Mouse (Mus musculus) layer of hippocampus, adult 11-12 months (tissue): Measurements from ENCODE around the gene Dnaic2.
A peak's percentile ranks its signal among the peaks of the same experiment; 100 is the strongest.

Experiments
- DNase-seq: peaks from one replicate; pipeline ENCODE4 v3.0.0; 2022; ENCODE audit warnings: low spot score

Gene Dnaic2

DNA sequence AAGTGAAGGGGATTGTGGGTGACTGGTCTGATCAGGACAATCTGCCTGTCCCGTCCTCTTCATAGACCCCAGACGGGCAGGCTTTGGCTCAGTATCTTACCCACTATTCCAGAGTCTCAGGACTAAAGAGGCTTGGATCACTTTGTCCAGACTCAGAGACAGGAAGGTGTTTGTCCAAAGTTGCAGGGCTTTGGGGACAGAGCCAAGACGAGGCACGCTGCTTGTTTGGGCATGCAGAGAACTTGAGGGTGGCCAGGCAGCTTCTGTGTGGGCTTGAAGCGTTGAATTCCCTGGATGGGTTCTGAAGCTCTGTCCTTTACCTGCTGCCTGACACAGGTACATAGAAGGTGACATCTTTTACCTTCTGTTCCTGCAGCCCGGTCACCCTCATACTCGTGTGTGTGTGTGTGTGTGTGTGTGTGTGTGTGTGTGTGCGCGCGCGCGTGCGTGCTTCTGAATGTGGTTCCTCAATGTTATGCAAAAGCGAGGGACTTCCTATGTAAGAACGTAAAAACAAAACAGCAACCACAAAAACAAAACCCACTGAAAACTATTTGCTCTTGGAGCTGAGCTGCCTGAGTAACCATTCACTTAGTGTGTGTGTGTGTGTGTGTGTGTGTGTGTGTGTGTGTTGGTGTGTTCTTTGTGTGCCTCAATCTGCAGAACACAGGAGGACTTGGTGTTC is 24.8 kb upstream of the Dnaic2 start:
- DNase-seq: no peak

DNA sequence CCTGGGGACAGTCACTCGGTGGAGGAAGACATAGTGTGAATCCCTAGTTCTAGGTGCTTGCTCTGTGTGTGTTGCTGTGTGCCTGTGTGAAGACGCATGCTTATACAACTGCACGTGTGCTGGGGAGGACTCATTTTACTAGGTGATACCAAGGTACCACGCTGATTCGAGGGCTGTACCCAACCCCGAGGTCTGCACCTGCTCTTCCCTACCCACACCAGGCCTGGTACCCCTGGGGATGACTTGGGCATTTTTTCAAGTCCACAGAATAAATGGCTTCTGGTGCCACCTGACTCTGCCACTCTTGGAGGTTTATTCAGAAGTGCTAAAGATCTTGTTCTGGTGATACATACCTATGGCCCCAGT is 24.2 kb upstream of the Dnaic2 start:
- DNase-seq: no peak

DNA sequence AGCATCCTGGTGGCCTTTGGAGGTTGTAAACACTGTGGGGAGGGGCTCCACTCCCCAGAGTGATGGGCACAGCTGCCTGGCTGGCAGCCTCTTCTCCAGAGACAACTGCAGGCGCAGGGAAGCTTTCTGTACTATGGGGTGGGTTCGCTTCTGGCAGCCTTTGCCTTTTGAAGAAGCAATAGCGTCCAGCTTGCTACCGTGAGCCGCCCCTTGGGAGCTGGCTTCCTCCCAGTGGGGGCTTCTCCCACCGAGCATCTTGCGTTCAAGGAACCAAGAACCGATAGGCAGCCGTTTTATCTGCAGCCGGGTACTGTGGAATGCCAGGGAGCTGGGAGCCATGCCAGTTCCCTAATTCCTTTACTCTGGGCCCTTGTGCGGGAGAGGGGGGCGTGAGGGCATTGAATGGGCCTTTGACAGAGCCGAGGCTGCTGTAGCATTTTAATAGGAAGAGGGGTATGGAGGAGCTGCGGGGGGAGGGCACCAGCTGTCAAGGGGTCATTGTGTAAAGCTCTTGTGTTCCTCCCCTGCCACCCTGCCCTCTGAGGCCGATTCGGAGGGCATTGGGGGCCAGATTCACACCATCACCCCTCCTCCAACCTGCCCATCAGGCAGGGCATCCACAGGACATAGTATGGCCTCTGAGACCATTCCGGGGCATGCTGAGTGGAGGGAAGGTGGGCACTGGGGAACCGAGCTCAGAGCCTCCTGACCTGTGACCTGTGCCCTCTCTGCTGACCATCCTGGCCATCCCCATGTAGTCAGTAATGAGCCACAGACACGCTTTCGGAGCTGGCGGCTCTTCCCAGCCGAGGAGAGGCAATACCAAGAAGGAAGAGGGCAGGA is 22.9 kb upstream of the Dnaic2 start:
- peak; percentile 85 for DNase-seq

DNA sequence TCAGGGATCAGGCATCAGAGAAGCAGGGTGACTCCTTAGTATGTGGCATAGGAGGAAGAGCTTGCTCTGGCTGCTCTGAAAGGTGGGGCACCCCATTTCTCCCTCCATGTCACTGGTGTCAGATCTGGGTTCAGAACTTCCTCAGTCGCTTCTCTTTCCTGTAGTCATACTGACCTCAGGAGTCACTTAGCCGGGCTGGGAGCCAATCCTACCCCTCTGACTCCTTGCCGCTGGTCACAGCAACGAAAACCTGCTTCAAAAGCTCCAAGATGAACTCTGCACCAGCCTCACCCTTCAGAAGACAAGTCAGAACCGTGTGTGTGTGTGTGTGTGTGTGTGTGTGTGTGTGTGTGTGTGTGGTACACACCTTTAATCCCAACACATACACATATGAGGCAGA is 20.9 kb upstream of the Dnaic2 start:
- DNase-seq: no peak

DNA sequence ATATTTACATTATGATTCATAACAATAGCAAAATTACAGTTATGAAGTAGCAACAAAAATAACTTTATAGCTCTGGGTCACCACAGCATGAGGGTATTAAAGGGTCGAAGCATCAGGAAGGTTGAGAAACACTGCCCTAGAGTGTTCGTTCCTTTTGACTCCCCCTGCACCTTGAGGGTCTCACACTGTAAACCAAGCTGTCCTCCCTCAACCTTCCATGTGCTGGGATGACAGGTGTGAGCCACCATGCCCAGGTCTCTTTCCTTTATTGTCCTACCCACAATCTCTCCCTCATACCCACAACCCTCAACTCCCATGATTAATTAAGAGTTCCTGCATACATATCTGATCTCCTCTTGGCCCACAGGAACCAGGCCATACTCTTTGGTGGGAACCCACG is 15.8 kb upstream of the Dnaic2 start:
- DNase-seq: no peak

DNA sequence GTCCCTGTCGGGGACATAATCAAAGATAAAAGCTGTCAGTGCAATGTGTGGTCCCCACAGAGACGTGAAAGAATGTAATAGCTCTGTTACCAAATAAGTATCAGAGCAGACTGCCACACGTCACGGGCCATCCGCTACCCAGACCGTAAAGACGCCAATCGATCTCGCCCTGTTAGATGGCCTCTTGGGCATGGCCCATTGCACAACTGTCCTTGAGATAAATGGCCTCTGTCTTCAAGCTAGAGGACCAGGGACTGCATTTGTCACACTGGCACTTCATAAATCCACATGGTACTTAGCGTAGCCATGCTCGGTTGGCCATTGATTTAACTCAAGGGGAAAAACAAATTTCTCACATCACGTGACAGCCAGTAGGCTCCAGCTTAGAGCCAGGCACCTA is 15.3 kb upstream of the Dnaic2 start:
- no peak for DNase-seq

DNA sequence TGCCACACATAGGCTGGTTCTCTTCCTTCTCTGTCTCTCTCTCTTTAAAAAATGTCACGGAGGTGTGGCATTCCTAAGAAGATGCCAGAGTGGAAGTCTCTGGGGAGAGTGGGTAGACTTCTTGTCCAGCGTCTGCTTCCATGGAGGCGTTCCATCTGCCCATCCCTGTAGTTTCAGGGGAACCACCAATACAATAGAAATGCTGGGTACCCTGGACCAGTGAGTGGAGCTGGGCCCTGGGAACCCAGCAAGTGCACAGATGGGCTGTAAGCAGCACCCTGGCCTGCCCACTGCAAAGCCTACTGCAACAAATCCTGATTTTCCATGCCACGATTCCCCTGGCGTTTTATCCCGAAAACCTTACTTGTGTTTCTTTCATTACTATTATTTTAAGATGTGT is 12.7 kb upstream of the Dnaic2 start:
- DNase-seq: peak; percentile 48

DNA sequence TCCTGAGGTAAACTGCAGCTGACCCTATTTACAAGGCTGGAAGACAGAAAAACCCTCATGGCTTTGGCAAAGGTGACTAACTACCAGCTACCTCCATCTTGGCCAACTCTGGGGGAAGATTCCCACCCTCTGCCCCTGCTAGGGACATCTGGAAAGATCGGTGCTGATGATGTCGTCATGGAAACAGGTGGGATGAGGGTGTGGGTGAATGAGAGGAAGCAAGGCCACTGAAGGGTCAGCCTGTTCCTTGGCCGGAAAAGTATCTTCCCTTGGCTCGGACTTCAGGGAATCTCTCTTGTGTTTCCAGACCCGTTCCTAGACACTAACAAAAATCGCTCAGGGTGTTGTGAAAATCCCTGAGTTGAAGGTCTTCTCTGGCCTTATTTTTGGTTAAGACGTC is 11.7 kb upstream of the Dnaic2 start:
- DNase-seq: no peak

DNA sequence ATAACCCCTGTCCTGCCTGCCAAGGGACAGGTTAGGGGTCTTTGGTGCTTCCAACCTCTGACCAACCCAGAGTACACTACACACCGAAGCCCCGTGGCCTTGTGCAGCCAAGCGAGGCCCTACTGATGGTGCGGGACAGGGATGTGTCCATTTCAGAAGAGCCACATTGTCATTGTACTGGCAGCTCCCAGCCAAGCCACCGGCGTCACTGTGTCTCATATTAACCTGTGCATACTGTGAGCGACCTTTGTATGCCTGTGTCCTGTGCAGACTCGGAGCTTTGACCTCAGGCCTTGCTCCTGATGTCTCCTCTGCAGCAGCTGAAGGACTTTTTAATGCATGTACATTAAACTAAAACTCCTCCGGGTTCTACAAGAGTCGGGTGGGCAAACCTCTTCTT is 6.7 kb upstream of the Dnaic2 start:
- no peak for DNase-seq

DNA sequence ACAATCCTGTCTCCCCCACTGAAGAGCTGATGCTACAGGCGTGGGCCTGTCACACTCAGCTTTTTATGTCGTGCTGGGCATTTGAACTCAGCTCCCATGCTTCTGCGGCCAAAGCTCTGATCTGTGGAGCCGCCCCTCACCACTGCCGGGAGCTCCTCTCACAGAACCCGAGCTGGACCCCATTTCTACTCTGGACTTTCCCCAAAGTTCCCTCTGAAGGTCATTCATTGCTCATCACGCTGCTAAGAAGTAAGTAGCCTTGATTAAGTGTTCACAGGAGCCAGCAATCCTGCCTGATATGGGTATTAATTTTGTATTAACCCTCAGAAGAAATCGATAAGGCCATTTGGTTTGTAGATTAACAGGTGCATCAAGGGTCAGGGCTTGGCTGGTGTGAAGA is 4.8 kb upstream of the Dnaic2 start:
- DNase-seq: no peak

DNA sequence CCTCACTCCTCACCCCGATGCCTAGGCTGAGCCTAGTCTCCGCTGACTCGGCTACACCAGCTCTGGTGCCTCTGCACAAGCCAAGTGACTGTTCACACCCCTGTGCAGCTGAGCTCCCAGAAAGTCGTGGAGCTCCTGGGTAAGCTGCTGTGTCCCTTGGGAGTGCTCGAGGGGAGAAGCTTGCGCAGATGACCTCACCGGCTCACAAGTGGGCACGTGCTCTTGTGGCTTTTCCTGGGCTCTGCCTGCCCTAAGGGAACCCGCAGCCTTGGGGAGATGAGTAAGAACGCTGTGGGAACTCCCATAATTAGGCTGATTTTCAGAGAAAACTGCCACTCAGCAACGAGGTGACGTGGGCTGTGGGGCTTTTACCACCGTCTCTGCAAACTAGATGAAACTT is 4.2 kb upstream of the Dnaic2 start:
- DNase-seq: no peak

DNA sequence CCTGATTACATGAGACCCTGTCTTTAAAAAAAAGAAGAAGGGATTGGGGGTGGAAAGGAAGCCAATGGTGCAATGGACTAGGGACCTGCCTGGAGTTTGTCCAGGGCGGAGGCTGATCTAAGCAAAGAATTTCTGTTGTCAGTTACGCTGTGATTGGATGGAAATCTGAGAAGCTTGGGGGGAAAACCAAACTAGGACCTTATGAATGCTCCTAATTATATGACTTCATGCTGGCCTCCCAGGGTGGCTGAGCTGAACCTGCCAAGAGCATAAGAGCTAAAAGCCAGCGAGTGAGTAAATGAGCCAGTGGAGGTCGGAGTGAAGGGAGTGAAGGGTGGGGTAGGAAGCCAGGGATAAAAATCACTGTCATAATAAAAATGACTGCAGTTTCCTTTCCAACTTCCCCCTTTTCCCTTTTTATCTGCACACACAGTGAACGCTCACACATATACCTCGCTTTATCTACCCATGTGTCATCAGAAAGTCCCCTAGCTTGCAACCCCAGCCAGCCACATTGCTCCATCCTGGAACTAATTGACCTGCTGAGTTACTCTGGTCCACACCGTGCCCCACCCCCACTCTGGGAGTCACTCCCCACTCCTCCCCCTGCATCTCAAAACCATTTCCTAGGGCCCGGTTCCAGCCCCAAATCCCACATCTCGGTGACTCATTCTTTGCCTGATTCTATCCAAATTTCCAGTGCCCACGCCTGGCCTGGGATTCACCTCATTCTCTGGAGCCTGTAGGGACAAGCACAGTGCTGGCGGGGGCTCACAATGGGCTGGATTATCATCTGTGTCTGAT is 2.2 kb upstream of the Dnaic2 start:
- no peak for DNase-seq

DNA sequence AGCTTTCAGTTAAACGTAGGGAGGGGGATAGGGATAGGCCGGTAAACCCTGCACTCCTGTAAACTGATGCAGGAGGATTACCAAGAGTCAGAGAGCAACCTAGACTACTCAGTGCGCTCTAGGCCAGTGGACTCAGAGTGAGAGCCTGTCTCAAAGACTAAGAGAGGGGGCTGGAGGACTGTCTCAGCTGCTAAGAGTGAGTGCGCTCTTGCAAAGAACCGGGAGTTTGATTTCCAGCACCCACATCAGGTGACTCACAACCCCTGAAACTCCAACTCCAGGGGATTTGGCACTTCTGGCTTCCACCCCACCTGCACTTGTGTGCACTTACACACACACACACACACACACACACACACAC is 598 bp downstream of the Dnaic2 start:
- DNase-seq: no peak

DNA sequence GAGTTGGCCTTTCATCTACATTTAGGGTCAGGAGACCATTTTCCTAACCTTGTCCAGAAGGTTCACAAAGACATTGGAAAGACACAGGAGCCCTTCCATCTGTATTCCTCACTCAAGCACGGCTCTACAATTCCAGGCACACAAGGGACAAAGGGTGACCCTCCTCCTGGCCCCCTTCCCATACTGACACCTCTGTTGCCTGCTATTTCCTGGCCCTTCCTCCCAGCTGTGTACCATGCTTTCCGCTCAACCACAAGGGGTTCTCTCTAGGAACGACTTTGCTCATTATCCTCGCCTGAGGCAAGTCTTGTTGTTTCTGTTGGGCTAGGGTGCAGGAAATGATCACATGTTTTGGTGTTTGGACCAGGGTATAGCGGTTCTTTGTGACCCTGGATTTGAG is 1.1 kb downstream of the Dnaic2 start:
- no peak for DNase-seq

DNA sequence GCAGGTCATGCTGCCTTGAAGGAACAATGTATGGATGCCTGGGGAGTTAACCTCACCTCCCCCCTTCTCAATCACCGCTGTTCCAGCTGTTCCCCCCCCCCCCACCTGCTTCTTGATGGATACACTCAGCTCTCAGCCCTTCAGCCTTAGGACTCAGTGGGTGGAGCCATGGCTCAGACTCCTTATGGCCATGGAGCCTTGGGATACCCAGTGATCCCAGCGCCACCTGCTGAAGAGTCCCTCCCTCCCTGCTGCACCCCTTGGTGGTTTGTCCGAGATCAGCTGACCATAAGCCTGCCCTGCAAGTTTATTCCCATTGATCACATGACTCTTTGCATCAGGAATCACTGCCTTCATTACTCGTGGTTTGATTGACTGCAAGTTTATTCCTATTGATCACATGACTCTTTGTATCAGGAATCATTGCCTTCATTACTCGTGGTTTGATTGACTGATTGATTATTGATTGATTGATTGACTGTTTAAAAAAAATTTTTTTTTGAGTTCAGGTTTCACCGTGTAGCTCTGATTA is 2.7 kb downstream of the Dnaic2 start:
- DNase-seq: no peak

DNA sequence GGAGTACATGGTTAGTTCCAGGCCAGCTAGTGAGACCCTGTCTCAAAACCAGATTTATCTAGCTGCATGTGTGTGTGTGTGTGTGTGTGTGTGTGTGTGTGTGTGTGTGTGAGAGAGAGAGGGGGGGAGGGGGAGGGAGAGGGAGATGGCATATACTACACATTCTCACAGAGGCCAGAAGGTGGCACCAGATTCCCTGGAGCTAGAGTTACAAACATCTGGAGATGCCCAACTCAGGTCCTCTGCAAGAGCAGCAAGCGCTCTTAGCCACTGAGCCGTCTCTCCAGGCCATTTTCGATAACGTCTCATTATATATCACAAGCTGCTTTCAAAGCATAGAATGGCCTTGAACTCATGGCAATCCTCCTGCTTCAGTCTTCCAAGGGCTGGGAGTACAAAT is 4.5 kb downstream of the Dnaic2 start:
- no peak for DNase-seq

DNA sequence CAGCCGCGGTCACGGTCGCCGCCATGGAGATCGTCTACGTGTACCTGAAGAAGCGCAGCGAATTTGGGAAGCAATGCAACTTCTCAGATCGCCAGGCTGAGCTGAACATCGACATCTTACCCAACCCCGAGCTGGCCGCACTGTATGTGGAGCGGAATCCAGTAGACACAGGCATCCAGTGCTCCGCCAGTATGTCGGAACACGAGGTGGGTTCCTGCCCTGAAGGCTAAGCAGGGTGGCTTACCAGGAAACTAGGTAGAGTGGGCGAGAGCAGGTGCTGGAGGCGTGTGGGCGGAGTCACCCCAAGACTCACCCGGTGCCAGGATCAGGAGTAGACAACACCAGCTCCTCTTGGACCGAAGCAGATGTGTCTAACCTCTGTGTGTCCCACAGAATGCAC is 5.7 kb downstream of the Dnaic2 start:
- no peak for DNase-seq

DNA sequence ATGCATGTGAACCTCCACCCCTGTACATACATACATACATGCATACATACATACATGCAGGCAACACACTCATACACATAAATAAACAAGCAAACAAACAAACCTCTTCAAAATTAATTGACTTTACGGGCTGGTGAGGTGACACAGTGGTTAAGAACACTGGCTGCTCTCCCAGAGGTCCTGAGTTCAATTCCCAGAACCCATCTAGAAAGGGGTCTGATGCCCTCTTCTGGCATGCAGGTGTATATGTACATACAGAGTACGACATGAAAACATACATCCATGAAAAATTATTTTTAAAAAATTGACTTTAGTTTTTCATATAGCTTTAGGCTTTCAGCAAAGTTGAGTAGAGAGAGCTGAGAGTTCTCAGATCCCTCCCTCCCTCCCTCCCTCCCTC is 8.9 kb downstream of the Dnaic2 start:
- no peak for DNase-seq

DNA sequence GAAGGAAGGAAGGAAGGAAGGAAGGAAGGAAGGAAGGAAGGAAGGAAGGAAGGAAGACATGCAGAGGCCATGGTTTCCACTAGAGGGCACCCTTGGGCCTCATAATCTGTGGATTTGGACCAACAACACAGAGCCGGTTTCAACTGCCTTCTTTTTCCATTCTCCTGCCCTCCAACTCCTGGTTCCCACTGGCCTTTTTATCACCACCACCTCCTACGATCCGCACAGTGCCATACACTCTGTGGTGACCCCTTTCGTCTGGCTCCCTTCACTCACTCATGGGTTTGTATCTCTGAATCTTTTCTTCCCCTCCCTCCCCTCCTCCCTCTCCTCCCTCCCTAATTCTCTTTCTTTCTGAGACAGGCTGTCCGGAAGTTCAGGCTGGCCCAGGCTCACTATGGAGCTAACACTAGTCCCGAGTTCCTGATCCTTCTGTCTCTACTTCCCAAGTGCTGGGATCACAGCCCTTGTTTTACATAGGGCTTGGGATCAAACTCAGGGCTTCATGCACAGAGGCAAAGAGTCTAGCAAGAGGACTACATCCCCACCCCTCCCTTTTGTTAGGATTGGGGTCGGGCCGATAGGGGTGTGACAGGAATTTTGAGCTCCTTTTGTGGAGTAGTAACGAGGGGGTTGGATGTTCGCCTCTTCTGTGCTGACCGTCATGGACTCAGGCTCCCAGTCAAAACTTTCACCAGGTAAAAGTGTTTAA is 9.9 kb downstream of the Dnaic2 start:
- peak; percentile 65 for DNase-seq

DNA sequence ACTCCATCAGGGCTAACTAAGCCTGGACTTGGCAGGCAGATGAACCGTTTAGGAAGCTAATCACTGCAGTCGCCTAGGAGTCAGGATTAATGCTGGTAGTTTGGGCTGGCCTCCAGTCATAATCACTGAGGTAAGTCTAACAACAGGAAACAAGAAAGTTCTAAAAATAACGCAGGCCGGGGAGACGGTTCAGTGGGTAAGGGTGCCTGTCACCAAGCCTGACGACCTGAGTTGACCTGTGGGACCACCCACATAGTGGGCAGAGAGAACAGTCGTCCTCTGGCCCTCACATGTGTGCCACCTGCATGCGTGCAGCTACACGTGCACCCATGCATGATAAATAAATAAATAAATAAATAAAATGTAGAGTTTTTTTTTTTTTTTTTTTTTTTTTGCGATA is 13.4 kb downstream of the Dnaic2 start:
- DNase-seq: no peak

DNA sequence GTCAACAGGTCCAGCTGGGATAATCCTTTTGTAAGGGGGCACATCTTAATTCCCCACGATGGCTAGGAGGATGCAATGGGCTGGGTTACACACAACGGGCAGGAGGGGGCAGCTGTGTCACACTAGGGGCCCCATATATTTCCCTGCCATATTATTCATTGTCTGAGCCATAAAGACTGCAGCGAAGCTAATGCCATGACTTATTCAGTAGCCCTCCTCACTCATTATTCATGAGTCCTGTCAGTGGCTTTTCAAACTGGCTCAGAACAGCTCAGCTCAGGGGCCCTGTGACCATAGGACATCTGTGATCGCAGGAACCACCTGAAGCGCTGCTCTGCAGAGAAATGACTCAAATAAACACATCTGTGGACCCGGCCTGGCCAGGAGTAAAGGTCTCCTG is 14.2 kb downstream of the Dnaic2 start:
- no peak for DNase-seq

DNA sequence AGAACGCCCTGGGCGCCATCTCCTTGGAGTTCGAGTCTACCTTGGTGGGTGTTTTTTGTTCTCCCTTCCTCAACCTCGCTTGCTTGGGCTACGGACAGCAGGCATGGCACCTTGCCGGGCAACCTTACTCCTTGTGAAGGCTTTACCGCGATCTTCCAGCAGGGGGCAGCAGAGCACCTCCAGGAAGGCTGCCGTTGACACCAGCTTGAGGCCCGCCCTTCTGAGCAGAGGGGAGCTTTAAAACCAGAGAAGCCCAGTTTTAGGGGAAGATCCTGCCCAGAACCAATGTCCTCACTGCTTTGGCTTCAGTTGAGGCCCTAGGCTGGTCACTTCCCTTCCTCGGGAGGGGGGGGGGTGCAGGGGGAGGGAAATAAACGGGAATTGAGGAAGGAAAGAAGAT is 17.9 kb downstream of the Dnaic2 start:
- DNase-seq: peak; percentile 93
